Mouse (Mus musculus) liver, adult 2 months (tissue): ENCODE results near the gene Ap5b1. TPM values are rescaled to one million over a fixed set of nuclear protein-coding genes. Genes with fewer than 3 reads are reported as not detected.

Source experiments
- DNase-seq: peaks from one replicate; pipeline ENCODE4 v3.0.0-alpha.2; 2011; ENCODE audit warnings: low read depth, low spot score; ENCODE audit errors: extremely low read depth
- H3K27ac ChIP-seq: fragments of 200-500 bp; replicated peaks from 2 replicates; pipeline ENCODE4 v1.5.1; 2012; ENCODE audit warnings: low read depth, mild to moderate bottlenecking, control low read depth, inconsistent platforms, low read length; ENCODE audit not compliant: insufficient read depth
- H3K27me3 ChIP-seq: fragments of 200-500 bp; 2 replicates; pipeline ENCODE4 v1.6.1; 2012; ENCODE audit warnings: mild to moderate bottlenecking, moderate library complexity, low read length, inconsistent platforms; ENCODE audit not compliant: control insufficient read depth, insufficient read depth
- H3K36me3 ChIP-seq: fragments of 200-500 bp; 2 replicates; pipeline ENCODE4 v1.6.1; 2012; ENCODE audit warnings: low read length, inconsistent platforms; ENCODE audit not compliant: control insufficient read depth, insufficient read depth
- H3K4me1 ChIP-seq: fragments of 200-500 bp; 2 replicates; pipeline ENCODE4 v1.6.1; 2011; ENCODE audit warnings: low read length; ENCODE audit not compliant: control insufficient read depth, insufficient read depth
- H3K4me3 ChIP-seq: fragments of 200-500 bp; 2 replicates; pipeline ENCODE4 v1.5.1; 2011; ENCODE audit warnings: low read depth, mild to moderate bottlenecking, control low read depth, low read length, moderate library complexity; ENCODE audit not compliant: insufficient read depth
- H3K79me2 ChIP-seq: fragments of 200-500 bp; 2 replicates; pipeline ENCODE4 v1.6.1; 2012; ENCODE audit warnings: inconsistent platforms, mild to moderate bottlenecking, low read length, moderate library complexity; ENCODE audit not compliant: control insufficient read depth, insufficient read depth
- H3K9ac ChIP-seq: fragments of 200-500 bp; 2 replicates; pipeline ENCODE4 v1.6.1; 2012; ENCODE audit warnings: low read depth, mild to moderate bottlenecking, control low read depth, inconsistent platforms, low read length
- CTCF ChIP-seq: fragments of 200-500 bp; IDR thresholded peaks from 2 replicates; pipeline ENCODE4 v1.5.1; 2011; ENCODE audit warnings: low read depth, low read length, control low read depth
- POLR2A ChIP-seq: fragments of 200-500 bp; IDR thresholded peaks from 2 replicates; pipeline ENCODE4 v1.6.1; 2011; ENCODE audit warnings: low read length, control low read depth; ENCODE audit not compliant: insufficient read depth; ENCODE audit errors: extremely low read depth
- WGBS: fragments of 180-500 bp; shearing (Covaris S2); methylation state at CpG from one replicate; pipeline ENCODE4 v1.1.7; 2018; 5-methylcytosine and 5-hydroxymethylcytosine counted together
- polyA plus RNA-seq: library from polyadenylated mRNA; depleted of rRNA; stranded (reverse); fragments of >200 nt; gene quantifications from 2 replicates; pipeline ENCODE4 v1.2.3, GENCODE M21; 2012
- total RNA-seq: library from RNA; depleted of rRNA; stranded (reverse); fragments of >200 nt; gene quantifications from 2 replicates; pipeline ENCODE4 v1.2.3, GENCODE M21; 2014

Ap5b1 gene
- total and polyA plus RNA-seq, 2 experiments, result 2.7 to 5.3 TPM

GRCm38 (mm10) chr19:5579971-5580370, 12.1 kb downstream of the Ap5b1 start:
- no peak for DNase-seq
- WGBS, result 90% methylated on average over 4 of the region's 4 CpGs

GRCm38 (mm10) chr19:5580776-5581175, 13.0 kb downstream of the Ap5b1 start:
- 90% methylated on average over 6 of the region's 6 CpGs for WGBS
- DNase-seq, result no peak

More at GRCm38 (mm10) chr19:5579971-5580370, 12.1 kb downstream of the Ap5b1 start:
- Histone ChIP-seq H3K27me3 (no peaks in the 10 kb centered on the region), H3K4me3 (no peak overlapping the region), H3K36me3 (no peaks in the 10 kb centered on the region), H3K4me1 (no peaks in the 10 kb centered on the region), H3K27ac (no peak overlapping the region), H3K9ac (no peak overlapping the region), H3K79me2 (no peaks in the 10 kb centered on the region)
- TF ChIP-seq POLR2A (no peak), CTCF (no peak)

DNA sequence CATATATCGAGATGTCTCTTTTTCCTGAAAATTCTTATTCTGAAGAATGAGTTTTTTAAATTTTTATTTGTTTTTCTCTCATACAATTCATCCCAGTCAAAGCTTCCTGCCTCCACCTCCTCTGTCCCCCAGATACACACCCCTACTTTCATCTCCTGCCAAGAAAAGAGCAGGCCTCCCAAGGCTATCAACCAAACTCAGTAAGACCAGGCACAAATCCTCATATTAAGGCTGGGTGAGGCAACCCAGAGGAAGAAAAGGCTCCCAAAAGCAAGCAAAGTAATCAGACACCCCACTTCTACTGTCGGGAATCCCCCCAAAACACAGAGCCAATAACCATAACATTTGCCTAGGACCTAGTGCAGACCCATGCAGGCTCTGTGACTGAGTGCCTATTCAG, 14.2 kb downstream of the Ap5b1 start:
- no peak for DNase-seq

More at GRCm38 (mm10) chr19:5580776-5581175, 13.0 kb downstream of the Ap5b1 start:
- H3K4me1 ChIP-seq, result no peaks in the 10 kb centered on the region
- H3K4me3 ChIP-seq, result no peak overlapping the region
- no peaks in the 10 kb centered on the region for H3K27me3 ChIP-seq
- no peak overlapping the region for H3K27ac ChIP-seq
- H3K79me2 ChIP-seq, result no peaks in the 10 kb centered on the region
- H3K36me3 ChIP-seq, result no peaks in the 10 kb centered on the region
- TF ChIP-seq CTCF (no peak), POLR2A (no peak)
- no peak overlapping the region for H3K9ac ChIP-seq

GRCm38 (mm10) chr19:5589159-5589558, 21.3 kb downstream of the Ap5b1 start:
- WGBS, result 82% methylated on average over 9 of the region's 9 CpGs
- H3K4me1 ChIP-seq, result no peaks in the 10 kb centered on the region
- H3K27ac ChIP-seq, result no peak overlapping the region
- H3K79me2 ChIP-seq, result no peaks in the 10 kb centered on the region
- no peak overlapping the region for H3K9ac ChIP-seq
- H3K27me3 ChIP-seq, result no peaks in the 10 kb centered on the region
- TF ChIP-seq CTCF, result no peak
- TF ChIP-seq POLR2A, result no peak
- no peak for DNase-seq
- H3K4me3 ChIP-seq, result no peak overlapping the region
- H3K36me3 ChIP-seq, result no peaks in the 10 kb centered on the region

More for the DNA sequence above, 14.2 kb downstream of the Ap5b1 start:
- no peaks in the 10 kb centered on the region for H3K36me3 ChIP-seq
- H3K9ac ChIP-seq, result no peak overlapping the region
- no peaks in the 10 kb centered on the region for H3K27me3 ChIP-seq
- no peak overlapping the region for H3K27ac ChIP-seq
- H3K79me2 ChIP-seq, result no peaks in the 10 kb centered on the region
- H3K4me3 ChIP-seq, result no peak overlapping the region
- WGBS, result 89% methylated on average over 2 of the region's 2 CpGs
- TF ChIP-seq CTCF, result no peak
- TF ChIP-seq POLR2A, result no peak
- H3K4me1 ChIP-seq, result no peaks in the 10 kb centered on the region

DNA sequence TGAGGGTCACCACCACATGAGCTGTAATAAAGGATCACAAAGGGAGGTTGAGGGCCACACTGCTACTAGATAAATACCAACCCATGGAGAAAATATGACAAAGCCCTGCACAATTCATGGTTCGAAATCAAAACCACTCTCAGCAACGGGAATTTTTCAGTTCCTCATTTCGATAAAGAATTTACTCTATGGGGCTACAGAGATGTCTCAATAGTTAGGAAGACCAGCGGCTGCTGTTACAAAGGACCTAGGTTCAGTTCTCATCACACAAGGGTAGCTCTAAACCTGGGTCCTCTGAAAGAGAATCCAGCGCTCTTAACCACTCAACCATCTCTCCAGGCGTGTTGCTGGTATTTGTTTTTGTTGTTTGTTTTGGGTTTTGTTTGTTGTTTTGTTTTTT, 24.1 kb downstream of the Ap5b1 start:
- no peak overlapping the region for H3K4me3 ChIP-seq
- WGBS, result 88% methylated on average over 6 of the region's 6 CpGs
- no peak for DNase-seq
- H3K9ac ChIP-seq, result no peak overlapping the region
- H3K79me2 ChIP-seq, result no peaks in the 10 kb centered on the region
- no peaks in the 10 kb centered on the region for H3K4me1 ChIP-seq
- no peak for TF ChIP-seq POLR2A
- TF ChIP-seq CTCF, result no peak
- H3K27me3 ChIP-seq, result no peaks in the 10 kb centered on the region
- no peak overlapping the region for H3K27ac ChIP-seq
- H3K36me3 ChIP-seq, result no peaks in the 10 kb centered on the region

- WGBS, result 92% methylated on average over 4 of the region's 4 CpGs
- Histone ChIP-seq H3K9ac (no peak overlapping the region), H3K27me3 (no peaks in the 10 kb centered on the region), H3K4me1 (peaks cover 11% of the 10 kb centered on the region), H3K79me2 (no peaks in the 10 kb centered on the region), H3K4me3 (no peak overlapping the region), H3K36me3 (peaks cover 3% of the 10 kb centered on the region; the same call in 1 of the 2 replicates), H3K27ac (no peak overlapping the region)
- no peak for DNase-seq
- TF ChIP-seq CTCF (no peak), POLR2A (no peak)
Observed at GRCm38 (mm10) chr19:5599224-5599623, 31.4 kb downstream of the Ap5b1 start.
